Mouse (Mus musculus) liver, embryonic 14.5 days (tissue): ENCODE results near the gene Bcl2l10.

Experiments used
- CTCF ChIP-seq: IDR thresholded peaks from 2 replicates; pipeline ENCODE4 v1.5.1; 2016; ENCODE audit warnings: antibody characterized with exemption, low read depth, control low read depth
- EP300 ChIP-seq: IDR thresholded peaks from 2 replicates; pipeline ENCODE4 v1.6.1; 2016; ENCODE audit warnings: antibody characterized with exemption, low read depth

- TF ChIP-seq CTCF (no peak), EP300 (no peak)
Observed at GRCm38 (mm10) chr9:75328047-75328446, 19.5 kb upstream of the Bcl2l10 start.
